Mouse (Mus musculus): Measurements from ENCODE around the gene Cttnbp2nl.

Gene Cttnbp2nl

GRCm38 (mm10) chr3:104965070-104965855 lies 87.7 kb downstream of the Cttnbp2nl start:
- no peak for DNase-seq (ENCODE audit: low read depth, low spot score)

GRCm38 (mm10) chr3:104963331-104964276 lies 89.3 kb downstream of the Cttnbp2nl start:
- no peak for DNase-seq (ENCODE audit: low read depth, low spot score)

GRCm38 (mm10) chr3:104962866-104963265 lies 90.1 kb downstream of the Cttnbp2nl start:
- no peak for DNase-seq (ENCODE audit: low read depth, low spot score)

GRCm38 (mm10) chr3:104962141-104962611 lies 90.8 kb downstream of the Cttnbp2nl start:
- DNase-seq (ENCODE audit: low read depth, low spot score): no peak

GRCm38 (mm10) chr3:104961066-104962059 lies 91.6 kb downstream of the Cttnbp2nl start, which contains the start of gene Wnt2b:
Wnt2b (minus strand) TSS chr3:104961921.
- no peak for DNase-seq (ENCODE audit: low read depth, low spot score)

GRCm38 (mm10) chr3:104960026-104961000 lies 92.6 kb downstream of the Cttnbp2nl start:
- DNase-seq (ENCODE audit: low read depth, low spot score): no peak

GRCm38 (mm10) chr3:104956131-104956581 lies 96.8 kb downstream of the Cttnbp2nl start:
- no peak for DNase-seq (ENCODE audit: low read depth, low spot score)

GRCm38 (mm10) chr3:104954551-104954950 lies 98.4 kb downstream of the Cttnbp2nl start:
- no peak for DNase-seq (ENCODE audit: low read depth, low spot score)

GRCm38 (mm10) chr3:104954137-104954536 lies 98.8 kb downstream of the Cttnbp2nl start:
- DNase-seq (ENCODE audit: low read depth, low spot score): no peak

GRCm38 (mm10) chr3:104952891-104953670 lies 99.9 kb downstream of the Cttnbp2nl start:
- DNase-seq (ENCODE audit: low read depth, low spot score): no peak
